Mouse (Mus musculus): ENCODE measurements around the gene Spocd1.

Gene Spocd1

GRCm38 (mm10) chr4:130006533-130006932, 77.5 kb downstream of the Spocd1 start:
- no peak for DNase-seq (ENCODE audit: low spot score)
